Mouse (Mus musculus) brain, embryonic 18.5 days (tissue): ENCODE measurements around the gene Fam178b.

Source experiments
- DNase-seq: peaks from one replicate; pipeline ENCODE4 v3.0.0-alpha.2; 2012; ENCODE audit warnings: low read depth, low spot score

Fam178b gene

DNA sequence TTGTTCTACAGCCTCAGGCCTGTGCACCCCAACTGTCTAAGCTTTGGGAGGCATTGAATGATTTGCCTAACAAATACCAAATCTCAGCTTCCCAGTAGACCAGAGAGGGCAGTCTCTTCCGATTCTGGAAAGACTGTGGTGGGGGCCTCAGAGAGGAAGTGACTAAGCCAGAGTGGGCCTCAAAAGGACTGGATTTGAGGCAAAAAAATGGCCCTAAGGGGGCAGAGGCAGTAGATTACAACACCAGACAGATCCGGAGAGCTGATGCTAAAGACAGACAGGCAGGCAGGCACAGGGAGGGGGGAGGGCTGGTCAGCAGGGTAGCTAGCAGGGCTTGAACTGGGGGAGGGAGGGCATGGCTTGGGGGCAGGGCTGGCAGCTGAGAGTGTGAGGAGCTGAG is 116.6 kb downstream of the Fam178b start:
- DNase-seq, result no peak

DNA sequence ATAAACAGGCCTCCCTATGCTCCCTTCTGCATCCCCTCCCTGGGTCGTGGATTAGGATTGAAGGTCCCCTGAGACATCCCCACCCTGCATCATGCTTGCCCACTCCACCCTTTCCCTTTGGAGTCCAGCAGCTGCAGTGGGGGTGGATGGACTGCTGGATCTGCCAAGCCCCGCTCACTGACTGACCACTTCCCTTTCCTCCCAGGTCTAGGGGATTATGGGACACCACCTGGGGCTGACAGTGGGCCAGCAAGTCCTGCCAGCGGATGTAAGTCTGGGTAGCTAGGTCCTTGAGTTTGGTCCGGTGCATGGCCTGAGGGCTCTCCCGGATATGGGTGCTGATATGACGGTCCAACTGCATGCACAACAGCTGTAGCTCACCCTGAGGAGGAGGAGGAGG is 118.9 kb downstream of the Fam178b start:
- DNase-seq, result no peak

- DNase-seq, result no peak
These were observed 119.4 kb downstream of the Fam178b start for GRCm38 (mm10) chr1:36563632-36564031.

- DNase-seq, result no peak
These were observed 119.8 kb downstream of the Fam178b start for GRCm38 (mm10) chr1:36563197-36563596.

- DNase-seq, result no peak
These were observed 120.6 kb downstream of the Fam178b start for GRCm38 (mm10) chr1:36562388-36562787.

- no peak for DNase-seq
These were observed 122.1 kb downstream of the Fam178b start for GRCm38 (mm10) chr1:36560903-36561302.

- DNase-seq, result no peak
These were observed 123.1 kb downstream of the Fam178b start for GRCm38 (mm10) chr1:36559888-36560287.

DNA sequence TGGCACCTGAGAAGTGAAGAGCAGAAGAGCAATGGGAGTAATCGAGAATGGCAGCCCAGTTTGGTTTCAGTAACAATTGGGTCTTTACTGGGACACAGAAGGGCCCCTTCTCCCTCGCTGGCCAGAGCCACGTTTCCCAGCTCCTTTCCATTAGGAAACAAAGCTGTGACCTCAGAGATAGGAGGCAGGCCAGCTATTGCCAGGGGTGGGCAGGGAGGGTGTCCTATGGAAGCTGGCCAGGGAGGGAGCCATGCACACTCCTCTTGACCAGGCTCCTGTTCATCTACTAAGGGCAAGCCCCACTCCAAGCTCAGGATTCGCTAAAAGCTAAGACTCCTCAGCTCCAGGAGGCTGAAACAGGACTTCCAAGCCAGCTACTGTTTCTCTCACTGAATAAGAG is 123.7 kb downstream of the Fam178b start:
- DNase-seq, result no peak

DNA sequence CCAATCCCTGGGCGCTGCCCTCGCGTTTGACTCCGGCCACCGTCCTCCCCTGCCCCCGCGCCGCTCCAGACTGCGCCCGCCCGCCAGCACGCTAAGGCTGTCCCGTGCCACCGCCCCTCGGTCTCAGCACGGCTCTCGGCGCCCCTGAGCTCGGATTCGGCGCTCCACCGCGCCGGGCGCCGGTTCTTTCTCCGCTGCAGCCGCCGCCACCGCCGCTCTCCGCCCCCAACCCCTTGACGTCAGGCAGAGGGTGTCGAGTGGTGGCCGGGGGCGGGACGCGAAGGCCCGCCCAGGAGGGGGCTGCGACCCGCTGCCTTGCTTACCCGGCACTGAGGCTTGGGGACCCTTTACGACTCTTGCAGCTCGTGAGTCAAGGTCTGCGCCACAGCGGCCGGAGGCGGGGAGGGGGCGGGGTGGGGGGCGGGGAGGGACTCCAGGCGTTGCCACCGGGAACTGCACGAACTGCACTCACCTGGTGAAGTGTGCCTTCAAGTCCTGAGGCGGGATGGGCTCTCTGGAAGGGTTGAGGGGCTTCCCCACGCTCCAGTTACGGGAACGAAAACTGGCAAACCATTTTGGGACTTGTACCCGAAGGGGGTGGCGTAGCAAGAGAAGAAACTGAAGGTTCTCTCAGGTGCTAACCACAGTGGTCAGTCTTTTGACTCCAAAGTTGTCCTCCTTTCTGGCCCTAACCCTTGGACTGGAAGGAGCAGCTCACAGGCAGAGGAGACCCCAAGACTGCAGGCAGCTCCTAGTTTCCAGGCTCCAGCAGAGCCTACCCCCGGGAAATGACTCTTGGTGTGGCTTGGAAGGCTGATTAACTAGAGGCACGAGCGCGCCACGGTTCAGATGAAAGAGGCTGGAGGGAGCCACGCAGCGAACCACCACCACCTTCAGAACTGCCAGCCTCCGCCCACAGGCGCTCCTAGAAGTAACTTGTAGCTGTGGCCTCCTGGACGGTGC is 124.7 kb downstream of the Fam178b start, which contains the start of gene Sema4c:
Gene Sema4c (minus strand): TSS at position 319 of the 963 bp plus-strand sequence.
- DNase-seq, result no peak

- DNase-seq, result no peak
These were observed 125.4 kb downstream of the Fam178b start for GRCm38 (mm10) chr1:36557457-36558011.

DNA sequence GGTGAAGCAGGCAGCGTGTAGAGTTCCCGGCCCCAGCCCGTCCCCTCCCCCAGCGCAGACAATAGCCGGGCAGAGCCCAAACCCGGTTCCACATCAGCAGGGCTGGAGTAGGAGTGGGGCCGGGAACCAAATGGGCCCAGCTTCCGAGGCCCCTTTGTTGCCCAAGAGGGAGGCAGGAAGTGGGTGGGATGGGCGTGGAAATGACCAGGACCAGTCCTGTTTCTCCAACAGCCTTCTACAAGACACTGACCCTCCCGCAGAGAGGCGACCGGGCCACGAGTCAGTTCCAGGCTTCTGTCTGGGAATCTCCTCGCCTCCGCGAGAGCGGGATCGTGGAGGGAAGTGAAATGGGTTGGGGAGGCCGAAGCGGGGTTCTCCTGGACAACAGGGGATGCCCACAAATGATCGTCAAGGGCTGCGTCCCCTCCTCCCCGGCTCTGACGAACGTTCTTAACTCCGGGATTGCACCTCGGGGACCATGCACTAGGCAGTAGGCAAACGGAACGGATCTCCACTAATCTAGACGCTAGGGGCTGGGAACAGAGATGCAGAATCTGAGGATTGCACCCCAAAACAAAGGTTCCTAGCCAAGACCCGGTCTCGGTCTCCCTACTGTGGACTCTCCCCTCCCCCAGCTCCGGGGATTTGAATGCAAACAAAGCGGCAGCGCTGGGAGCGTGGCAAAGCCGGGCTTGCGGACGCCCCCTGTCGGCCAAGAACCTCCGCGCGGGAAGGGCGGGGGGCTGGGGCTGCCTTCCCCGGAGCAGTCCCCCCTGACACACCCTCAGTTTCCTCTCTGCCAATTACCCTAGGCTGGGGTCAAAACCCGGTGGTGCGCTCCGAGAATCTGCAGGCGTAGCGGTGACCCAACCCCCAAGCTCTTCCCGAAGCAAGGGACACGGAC is 126.2 kb downstream of the Fam178b start:
- peak; percentile 83 for DNase-seq

GRCm38 (mm10) chr1:36555798-36556395 is 127.1 kb downstream of the Fam178b start:
- DNase-seq, result no peak

DNA sequence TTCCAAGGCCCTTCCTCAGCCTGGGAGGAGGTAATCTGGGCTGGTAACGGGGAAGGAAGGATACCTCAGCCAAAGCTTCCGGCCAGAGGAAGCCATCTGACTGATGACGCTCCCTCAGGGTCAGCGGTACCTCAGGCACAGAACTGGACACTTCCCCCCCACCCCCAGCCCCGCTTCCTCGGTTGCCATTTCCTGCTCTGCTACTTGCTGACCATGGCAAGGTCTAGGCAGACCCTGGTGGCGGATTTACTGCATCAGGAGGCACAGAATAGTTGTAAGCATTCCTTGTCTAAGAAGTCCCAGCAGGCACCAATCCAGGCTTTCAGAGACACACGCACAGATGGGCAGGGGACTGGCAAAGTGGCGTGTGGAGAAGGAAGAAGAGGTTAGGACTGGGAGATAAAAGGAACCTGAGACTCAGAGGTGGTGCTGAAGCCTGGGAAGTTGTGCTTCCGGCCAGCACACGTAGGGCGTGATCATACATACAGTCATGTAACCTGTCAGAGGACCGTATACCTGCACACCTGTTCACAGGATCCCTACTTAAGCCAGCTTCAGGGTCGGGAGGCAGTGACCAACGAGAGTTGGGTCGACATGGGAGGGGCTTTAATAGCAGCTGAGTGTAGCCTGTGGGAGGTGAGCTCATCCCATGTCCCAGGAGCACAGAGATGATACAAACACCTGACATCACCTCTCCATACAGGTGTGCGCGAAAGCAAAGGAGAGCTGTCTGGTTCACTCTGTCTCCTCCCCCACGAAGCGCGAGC is 128.2 kb downstream of the Fam178b start:
- no peak for DNase-seq

GRCm38 (mm10) chr1:36552506-36552905 is 130.5 kb downstream of the Fam178b start:
- no peak for DNase-seq

DNA sequence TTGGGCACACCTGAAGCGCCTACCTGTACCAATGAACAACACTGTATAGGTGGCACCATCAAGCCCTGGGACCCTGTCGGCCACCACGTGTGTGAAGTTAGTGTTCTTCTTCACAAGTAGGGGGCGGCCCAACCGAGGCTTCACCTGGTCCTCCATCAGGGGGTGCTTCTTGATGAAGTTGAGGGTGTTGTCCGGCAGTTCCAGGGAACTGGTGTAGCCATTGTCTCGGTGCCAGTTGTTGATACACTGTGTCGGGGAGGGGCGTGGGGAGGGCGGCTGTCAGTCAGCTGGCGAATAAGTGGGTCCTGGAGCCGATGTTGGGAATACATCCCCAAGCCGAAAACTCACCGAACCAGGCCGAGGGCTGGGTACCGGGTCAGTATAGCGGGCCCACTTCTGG is 131.1 kb downstream of the Fam178b start:
- no peak for DNase-seq

- no peak for DNase-seq
These were observed 132.7 kb downstream of the Fam178b start for GRCm38 (mm10) chr1:36550075-36550863.

GRCm38 (mm10) chr1:36549491-36549890 is 133.5 kb downstream of the Fam178b start:
- no peak for DNase-seq

DNA sequence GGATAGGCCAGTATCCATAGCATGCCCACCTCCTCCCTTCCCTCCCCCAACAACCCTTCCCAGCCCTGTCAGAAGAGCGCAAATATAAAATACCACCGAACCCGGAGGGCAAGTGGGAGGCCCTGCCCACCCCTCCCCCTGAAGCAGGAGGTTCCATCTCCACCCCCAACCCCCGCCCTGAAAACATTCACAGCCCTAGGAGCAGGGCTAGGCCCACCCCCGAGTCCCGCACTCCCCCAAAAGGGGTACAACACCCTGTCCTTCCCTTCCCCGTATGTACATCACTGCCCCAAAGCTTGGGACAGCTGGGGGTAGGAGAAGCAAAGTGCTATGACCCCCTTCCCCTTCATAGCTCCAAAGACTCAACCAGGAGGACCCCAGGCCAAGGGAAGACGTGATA is 134.2 kb downstream of the Fam178b start:
- DNase-seq, result no peak

DNA sequence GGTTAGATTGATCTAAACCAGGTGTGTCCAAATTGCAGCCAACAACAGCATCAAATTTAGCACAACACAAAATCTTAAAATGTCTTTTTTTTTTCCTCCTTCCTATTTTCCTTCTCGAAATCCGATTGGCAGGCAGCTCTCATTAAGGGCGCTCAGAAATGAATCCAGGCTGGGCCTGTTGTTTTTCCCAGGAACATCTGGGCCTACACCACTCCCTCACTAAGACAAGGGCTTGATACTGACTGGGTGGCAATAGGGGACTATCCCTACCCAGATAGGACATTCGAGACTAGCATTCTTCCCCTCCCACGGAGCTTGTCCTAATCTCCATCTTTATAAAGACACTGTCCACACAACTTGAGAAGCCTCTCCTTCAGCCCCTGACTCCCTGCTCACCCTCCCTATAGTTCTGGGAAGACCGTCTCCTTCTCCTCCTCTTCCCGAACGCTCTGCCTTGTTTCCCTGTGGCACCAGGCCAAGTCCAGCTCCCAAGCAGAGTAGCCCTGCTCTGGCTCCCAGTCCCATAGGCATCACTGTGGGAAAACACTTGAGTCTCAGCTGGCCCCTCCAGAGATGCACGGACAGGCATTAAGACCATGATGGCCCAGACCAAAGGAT is 134.9 kb downstream of the Fam178b start:
- no peak for DNase-seq
